Mouse (Mus musculus) activated CD4-positive, CD25-positive, alpha-beta regulatory T cell, adult 4 months (primary cell): ENCODE measurements around the gene Slc44a4. TPM values are rescaled to one million over a fixed set of nuclear protein-coding genes. Genes with fewer than 3 reads are reported as not detected.
"Not testable (repeated sequence)": the region's sequence is repeated elsewhere in the genome, so short reads cannot be mapped to it uniquely, and the experiment has no call there.

Source experiments
- ATAC-seq: one replicate; pipeline ENCODE4 v1.8.0; 2017
- polyA plus RNA-seq, 2 experiments: library from polyadenylated mRNA; unstranded; fragments of 100-300 nt; shearing (Covaris generic); gene quantifications; one replicate each; pipeline ENCODE4 v1.2.1; 2017

Slc44a4 gene
- polyA plus RNA-seq, 2 experiments from 2014 or later = not detected

- no peak for ATAC-seq
These were observed 47.9 kb downstream of the Slc44a4 start for GRCm38 (mm10) chr17:34962125-34962524.

DNA sequence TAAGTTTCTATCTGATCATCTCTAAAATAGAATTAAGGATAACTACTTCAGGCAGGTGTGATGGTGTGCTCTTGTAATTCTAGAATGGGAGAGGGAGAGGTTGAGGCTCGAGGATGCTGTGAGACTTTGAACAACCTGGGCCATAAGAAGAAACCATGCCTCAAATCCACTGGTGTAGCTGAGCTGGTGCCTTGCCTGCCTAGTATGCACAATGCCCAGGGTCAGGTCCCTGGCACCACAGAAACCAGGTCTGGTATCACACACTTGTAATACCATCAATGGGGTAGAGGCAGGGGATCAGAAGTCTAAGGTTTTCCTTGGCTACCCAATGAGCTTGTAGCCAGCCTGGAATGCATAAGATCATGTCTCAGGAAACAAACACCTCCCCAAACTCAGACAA lies 48.6 kb downstream of the Slc44a4 start:
- ATAC-seq = no peak

DNA sequence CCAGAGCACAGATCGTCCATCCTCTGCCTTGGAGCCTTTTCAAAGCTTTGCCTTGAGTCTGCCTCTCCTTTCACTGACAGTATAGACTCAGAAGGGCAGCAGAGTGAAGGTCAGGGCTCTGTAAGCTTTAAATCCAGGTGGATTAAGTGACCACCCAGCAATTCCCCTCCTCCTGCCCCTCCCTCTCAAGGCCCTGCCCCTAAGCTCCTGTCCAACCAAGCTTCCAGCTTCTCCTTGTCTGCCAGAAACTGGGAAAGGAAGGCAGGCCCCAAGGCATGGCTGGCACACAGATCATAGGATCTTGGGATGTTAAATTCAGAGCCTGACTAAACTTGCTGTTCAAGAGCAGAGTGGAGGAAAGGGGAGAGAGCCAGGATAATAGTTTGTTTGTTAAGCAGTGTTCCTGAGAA lies 50.4 kb downstream of the Slc44a4 start:
- no peak for ATAC-seq

GRCm38 (mm10) chr17:34965627-34966026 lies 51.4 kb downstream of the Slc44a4 start:
- no peak for ATAC-seq

- not testable (repeated sequence) for ATAC-seq
These were observed 55.6 kb downstream of the Slc44a4 start, which contains the start of gene Gm20481 for GRCm38 (mm10) chr17:34969822-34970221. TSS of gene Gm20481 (plus strand) at chr17:34969912.

DNA sequence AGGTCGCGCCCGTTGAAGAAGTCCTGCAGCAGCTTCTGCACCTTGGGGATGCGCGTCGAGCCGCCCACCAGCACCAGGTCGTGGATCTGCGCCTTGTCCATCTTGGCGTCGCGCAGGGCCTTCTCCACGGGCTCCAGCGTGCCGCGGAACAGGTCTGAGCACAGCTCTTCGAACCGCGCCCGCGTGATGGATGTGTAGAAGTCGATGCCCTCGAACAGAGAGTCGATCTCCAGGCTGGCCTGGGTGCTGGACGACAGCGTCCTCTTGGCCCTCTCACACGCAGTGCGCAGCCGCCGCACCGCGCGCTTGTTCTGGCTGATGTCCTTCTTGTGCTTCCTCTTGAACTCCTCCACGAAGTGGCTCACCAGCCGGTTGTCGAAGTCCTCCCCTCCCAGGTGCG lies 56.6 kb downstream of the Slc44a4 start:
- not testable (repeated sequence) for ATAC-seq

- ATAC-seq = peak; percentile 13
These were observed 57.4 kb downstream of the Slc44a4 start for GRCm38 (mm10) chr17:34971694-34972068.

DNA sequence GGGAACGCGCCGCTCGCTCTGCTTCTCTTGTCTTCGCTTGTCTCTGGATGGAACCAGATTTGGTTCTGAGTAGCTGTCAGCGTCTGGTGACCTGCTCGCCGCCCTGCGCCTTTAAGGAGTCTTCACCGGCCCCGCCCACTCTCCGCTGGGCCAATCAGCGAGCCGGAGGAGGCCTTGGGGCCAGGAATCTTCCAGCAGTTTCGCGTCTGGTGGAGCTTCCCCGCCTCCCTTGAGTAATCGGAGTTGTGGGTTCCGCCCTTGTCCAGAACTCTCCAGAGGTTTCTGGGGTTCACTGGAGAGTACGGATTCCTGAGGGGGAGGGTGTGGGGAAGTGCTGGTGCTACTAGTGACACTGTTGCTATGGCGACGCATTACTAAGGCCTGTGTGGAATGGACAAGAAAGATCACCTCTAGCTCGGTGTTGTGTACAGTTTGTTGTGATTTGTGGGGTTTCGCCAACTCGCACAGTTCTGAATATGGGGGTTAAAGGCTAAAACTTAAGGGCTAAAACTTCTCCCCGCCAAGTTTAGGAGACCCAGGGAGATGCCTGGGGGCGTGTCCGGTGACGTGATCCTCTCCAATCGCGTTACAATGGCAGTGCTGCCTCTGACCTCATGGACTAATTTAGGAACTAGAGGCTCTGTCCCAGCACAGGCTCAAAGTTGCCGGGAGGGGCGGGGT lies 57.9 kb downstream of the Slc44a4 start, which contains the start of the genes Hspa1a and Hspa1l:
Hspa1a (minus strand) TSS at position 88 of the 681 bp plus-strand sequence.
Hspa1l (plus strand) TSS at position 635 of the 681 bp plus-strand sequence.
- peak; percentile 95 for ATAC-seq

GRCm38 (mm10) chr17:34975581-34976492 lies 61.6 kb downstream of the Slc44a4 start:
- no peak for ATAC-seq

DNA sequence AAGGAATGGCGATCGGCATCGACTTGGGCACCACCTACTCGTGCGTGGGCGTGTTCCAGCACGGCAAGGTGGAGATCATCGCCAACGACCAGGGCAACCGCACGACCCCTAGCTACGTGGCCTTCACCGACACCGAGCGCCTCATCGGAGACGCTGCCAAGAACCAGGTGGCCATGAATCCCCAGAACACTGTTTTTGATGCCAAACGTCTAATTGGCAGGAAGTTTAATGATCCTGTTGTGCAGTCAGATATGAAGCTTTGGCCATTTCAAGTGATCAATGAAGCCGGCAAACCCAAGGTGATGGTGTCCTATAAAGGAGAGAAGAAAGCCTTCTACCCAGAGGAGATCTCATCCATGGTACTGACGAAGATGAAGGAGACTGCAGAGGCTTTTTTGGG lies 62.7 kb downstream of the Slc44a4 start:
- no peak for ATAC-seq

GRCm38 (mm10) chr17:34978239-34978638 lies 64.0 kb downstream of the Slc44a4 start:
- ATAC-seq = no peak

GRCm38 (mm10) chr17:34979631-34980030 lies 65.4 kb downstream of the Slc44a4 start:
- no peak for ATAC-seq

Other genes with a start within 250 kb of the Slc44a4 start
- not detected for gene Tnxb, start 243.9 kb upstream of the Slc44a4 start, polyA plus RNA-seq
- gene C4b, start 170.6 kb upstream of the Slc44a4 start, polyA plus RNA-seq = not detected
- gene Cyp21a1, start 109.9 kb upstream of the Slc44a4 start, polyA plus RNA-seq = not detected
- gene Stk19, start 77.5 kb upstream of the Slc44a4 start, polyA plus RNA-seq = 10 to 100 TPM; 37.3 to 51.6 TPM
- 10 to 100 TPM; 19.8 to 28.0 TPM for gene Dxo, start 77.4 kb upstream of the Slc44a4 start, polyA plus RNA-seq
- 10 to 100 TPM; 26.0 to 38.5 TPM for gene Skiv2l, start 64.3 kb upstream of the Slc44a4 start, polyA plus RNA-seq
- gene Nelfe, start 64.1 kb upstream of the Slc44a4 start, polyA plus RNA-seq = 10 to 100 TPM; 45.4 to 53.4 TPM
- gene Cfb, start 51.9 kb upstream of the Slc44a4 start, polyA plus RNA-seq = under 1 TPM; 0.79 to 0.83 TPM
- gene Zbtb12, start 35.0 kb upstream of the Slc44a4 start, polyA plus RNA-seq = not detected
- gene Gm20547, start 32.4 kb upstream of the Slc44a4 start, polyA plus RNA-seq = not detected
- gene C2, start 16.2 kb upstream of the Slc44a4 start, polyA plus RNA-seq = under 1 TPM in 1 of 2 experiments, not detected in 1; 0.73 TPM
- gene Ehmt2, start 16.0 kb upstream of the Slc44a4 start, polyA plus RNA-seq = 10 to 100 TPM; 32.8 to 37.0 TPM
- 10 to 100 TPM; 18.6 to 19.9 TPM for gene Neu1, start 16.8 kb downstream of the Slc44a4 start, polyA plus RNA-seq
- 1 to 10 TPM in 1 of 2 experiments, not detected in 1; 7.0 TPM for gene Hspa1b, start 44.8 kb downstream of the Slc44a4 start, polyA plus RNA-seq
- not detected for gene Gm20481, start 55.4 kb downstream of the Slc44a4 start, polyA plus RNA-seq
- gene Hspa1a, start 57.7 kb downstream of the Slc44a4 start, polyA plus RNA-seq = 1 to 10 TPM in 1 of 2 experiments, under 1 TPM in 1; 0.17 to 5.1 TPM
- gene Hspa1l, start 58.2 kb downstream of the Slc44a4 start, polyA plus RNA-seq = under 1 TPM in 1 of 2 experiments, not detected in 1; 0.46 TPM
- 10 to 100 TPM; 45.5 to 61.3 TPM for gene Lsm2, start 67.4 kb downstream of the Slc44a4 start, polyA plus RNA-seq
- gene Vars, start 86.5 kb downstream of the Slc44a4 start, polyA plus RNA-seq = 10 to 100 TPM; 28.5 to 29.1 TPM
- gene Vwa7, start 102.1 kb downstream of the Slc44a4 start, polyA plus RNA-seq = under 1 TPM; 0.11 to 0.12 TPM
- gene Sapcd1, start 113.5 kb downstream of the Slc44a4 start, polyA plus RNA-seq = 1 to 10 TPM; 1.8 to 2.1 TPM
- gene Msh5, start 132.3 kb downstream of the Slc44a4 start, polyA plus RNA-seq = 1 to 10 TPM; 1.3 to 1.6 TPM
- gene Clic1, start 135.5 kb downstream of the Slc44a4 start, polyA plus RNA-seq = 100 to 1,000 TPM; 464 to 670 TPM
- gene Ddah2, start 144.6 kb downstream of the Slc44a4 start, polyA plus RNA-seq = 1 to 10 TPM in 1 of 2 experiments, under 1 TPM in 1; 0.36 to 1.8 TPM
- gene Ly6g6c, start 150.9 kb downstream of the Slc44a4 start, polyA plus RNA-seq = not detected
- not detected for gene Mpig6b, start 151.7 kb downstream of the Slc44a4 start, polyA plus RNA-seq
- not detected for gene Ly6g6e, start 162.4 kb downstream of the Slc44a4 start, polyA plus RNA-seq
- not detected for gene Ly6g6d, start 163.6 kb downstream of the Slc44a4 start, polyA plus RNA-seq
- gene Ly6g6f, start 171.1 kb downstream of the Slc44a4 start, polyA plus RNA-seq = under 1 TPM in 1 of 2 experiments, not detected in 1; 0.29 TPM
- 10 to 100 TPM; 18.7 to 20.6 TPM for gene Abhd16a, start 174.8 kb downstream of the Slc44a4 start, polyA plus RNA-seq
- not detected for gene Ly6g5c, start 193.8 kb downstream of the Slc44a4 start, polyA plus RNA-seq
- 1 to 10 TPM; 1.9 to 2.4 TPM for gene Ly6g5b, start 201.0 kb downstream of the Slc44a4 start, polyA plus RNA-seq
- 10 to 100 TPM; 60.4 to 70.2 TPM for gene Gpank1, start 207.0 kb downstream of the Slc44a4 start, polyA plus RNA-seq
- gene Csnk2b, start 207.6 kb downstream of the Slc44a4 start, polyA plus RNA-seq = 100 to 1,000 TPM; 274 to 355 TPM
- 10 to 100 TPM; 22.6 to 26.3 TPM for gene D17H6S53E, start 211.9 kb downstream of the Slc44a4 start, polyA plus RNA-seq
- gene Apom, start 217.6 kb downstream of the Slc44a4 start, polyA plus RNA-seq = not detected
- 10 to 100 TPM; 26.2 to 34.1 TPM for gene Bag6, start 220.7 kb downstream of the Slc44a4 start, polyA plus RNA-seq